Mouse (Mus musculus) forebrain, embryonic 11.5 days (tissue): ENCODE data around the gene C1ql4. TPM values are rescaled to one million over a fixed set of nuclear protein-coding genes. Genes with fewer than 3 reads are reported as not detected.

Source experiments
- ATAC-seq: fragments of 200-750 bp; cut with Nextera tagmentation; replicated peaks from 2 replicates; pipeline ENCODE4 v1.8.0; 2017; ENCODE audit warnings: moderate TSS enrichment; ENCODE audit not compliant: low FRiP score
- DNase-seq: peaks from one replicate; pipeline ENCODE4 v3.0.0-alpha.2; 2017; ENCODE audit warnings: low spot score
- H3K27ac ChIP-seq: fragments of 300-500 bp; sonication (generic); 2 replicates; pipeline ENCODE4 v1.5.1; 2014; ENCODE audit warnings: low read depth, low read length
- H3K27me3 ChIP-seq: fragments of 300-500 bp; sonication (generic); 2 replicates; pipeline ENCODE4 v1.6.1; 2014; ENCODE audit warnings: mild to moderate bottlenecking, low read length, mixed read lengths; ENCODE audit not compliant: control insufficient read depth, insufficient read depth
- H3K36me3 ChIP-seq: fragments of 300-500 bp; sonication (generic); 2 replicates; pipeline ENCODE4 v1.6.1; 2014; ENCODE audit warnings: mild to moderate bottlenecking, low read length, moderate library complexity, mixed read lengths; ENCODE audit not compliant: control insufficient read depth, insufficient read depth
- H3K4me1 ChIP-seq: fragments of 300-500 bp; sonication (generic); replicated peaks from 2 replicates; pipeline ENCODE4 v1.6.1; 2014; ENCODE audit warnings: low read length, mixed read lengths; ENCODE audit not compliant: control insufficient read depth, insufficient read depth
- H3K4me2 ChIP-seq: fragments of 300-500 bp; sonication (generic); 2 replicates; pipeline ENCODE4 v1.6.1; 2014; ENCODE audit warnings: low read depth, mild to moderate bottlenecking, low read length, moderate library complexity, mixed read lengths; ENCODE audit not compliant: severe bottlenecking
- H3K4me3 ChIP-seq: fragments of 300-500 bp; sonication (generic); 2 replicates; pipeline ENCODE4 v1.5.1; 2014; ENCODE audit warnings: low read depth, low read length
- H3K9ac ChIP-seq: fragments of 300-500 bp; sonication (generic); 2 replicates; pipeline ENCODE4 v1.6.1; 2014; ENCODE audit warnings: low read length
- H3K9me3 ChIP-seq: fragments of 300-500 bp; sonication (generic); 2 replicates; pipeline ENCODE4 v1.6.1; 2016; ENCODE audit warnings: low read length, mixed read lengths; ENCODE audit not compliant: control insufficient read depth
- WGBS: fragments of 180-500 bp; shearing (Covaris S2); extraction: QIAGEN DNeasy Blood & Tissue Kit; methylation state at CpG from one replicate; pipeline ENCODE4 v1.1.7; 2014; 5-methylcytosine and 5-hydroxymethylcytosine counted together
- polyA plus RNA-seq: library from polyadenylated mRNA; unstranded; fragments of >200 nt; fragmentation: Nextera tagmentation; extraction: Ambion mirVana; gene quantifications from 2 replicates; pipeline ENCODE4 v1.2.1, GENCODE M21; 2014

The C1ql4 gene
- polyA plus RNA-seq, 1 experiment from 2014 or later: 0.12 TPM

GRCm38 (mm10) chr15:99122642-99123041 is 35.0 kb upstream of the C1ql4 start:
- H3K36me3 ChIP-seq: no peaks in the 10 kb centered on the region
- H3K27ac ChIP-seq: no peak overlapping the region
- no peaks in the 10 kb centered on the region; the same call in 1 of the 2 replicates for H3K4me1 ChIP-seq
- whole genome bisulfite sequencing: 90% methylated on average over 2 of the region's 2 CpGs
- H3K9ac ChIP-seq: no peak overlapping the region
- DNase-seq: no peak
- H3K4me2 ChIP-seq: no peak overlapping the region
- H3K27me3 ChIP-seq: no peaks in the 10 kb centered on the region
- H3K9me3 ChIP-seq: no peaks in the 10 kb centered on the region
- H3K4me3 ChIP-seq: no peak overlapping the region
- no peak for ATAC-seq

- no peak overlapping the region for H3K4me3 ChIP-seq
- no peak overlapping the region for H3K27ac ChIP-seq
- H3K9ac ChIP-seq: no peak overlapping the region
- no peaks in the 10 kb centered on the region; the same call in 1 of the 2 replicates for H3K4me1 ChIP-seq
- 18% methylated on average over 11 of the region's 11 CpGs for WGBS
- H3K9me3 ChIP-seq: no peaks in the 10 kb centered on the region
- DNase-seq: no peak
- H3K27me3 ChIP-seq: no peaks in the 10 kb centered on the region
- H3K36me3 ChIP-seq: no peaks in the 10 kb centered on the region
- no peak overlapping the region for H3K4me2 ChIP-seq
- ATAC-seq: no peak
Measured at GRCm38 (mm10) chr15:99120814-99121213, 33.2 kb upstream of the C1ql4 start.

- Histone ChIP-seq H3K27me3 (no peaks in the 10 kb centered on the region), H3K9ac (no peak overlapping the region), H3K4me1 (no peaks in the 10 kb centered on the region; the same call in 1 of the 2 replicates), H3K36me3 (no peaks in the 10 kb centered on the region), H3K9me3 (no peaks in the 10 kb centered on the region), H3K27ac (no peak overlapping the region), H3K4me3 (no peak overlapping the region), H3K4me2 (no peak overlapping the region)
- DNase-seq: no peak
- no peak for ATAC-seq
- WGBS: 58% methylated on average over 11 of the region's 11 CpGs
Measured at GRCm38 (mm10) chr15:99116539-99116938, 28.9 kb upstream of the C1ql4 start.

GRCm38 (mm10) chr15:99115065-99115423 is 27.4 kb upstream of the C1ql4 start:
- H3K27me3 ChIP-seq: no peaks in the 10 kb centered on the region
- no peak overlapping the region for H3K4me3 ChIP-seq
- no peaks in the 10 kb centered on the region for H3K4me1 ChIP-seq
- WGBS: 88% methylated on average over 7 of the region's 7 CpGs
- H3K27ac ChIP-seq: no peak overlapping the region
- no peak for DNase-seq
- ATAC-seq: no peak
- H3K9ac ChIP-seq: no peak overlapping the region
- no peaks in the 10 kb centered on the region for H3K36me3 ChIP-seq
- no peaks in the 10 kb centered on the region for H3K9me3 ChIP-seq
- H3K4me2 ChIP-seq: no peak overlapping the region

- ATAC-seq: no peak
- no peak overlapping the region for H3K4me3 ChIP-seq
- no peak overlapping the region for H3K4me2 ChIP-seq
- no peak overlapping the region for H3K27ac ChIP-seq
- no peaks in the 10 kb centered on the region for H3K4me1 ChIP-seq
- no peaks in the 10 kb centered on the region for H3K36me3 ChIP-seq
- WGBS: 51% methylated on average over 14 of the region's 14 CpGs
- no peak overlapping the region for H3K9ac ChIP-seq
- H3K9me3 ChIP-seq: no peaks in the 10 kb centered on the region
- no peaks in the 10 kb centered on the region for H3K27me3 ChIP-seq
- DNase-seq: no peak
Measured at GRCm38 (mm10) chr15:99114312-99115064, 26.9 kb upstream of the C1ql4 start.

- Histone ChIP-seq H3K27ac (no peak overlapping the region), H3K4me2 (0 out of 2 replicates have a peak overlapping the region, but pooled peaks have one; percentile 11), H3K4me3 (no peak overlapping the region), H3K27me3 (no peaks in the 10 kb centered on the region), H3K36me3 (no peaks in the 10 kb centered on the region), H3K4me1 (no peaks in the 10 kb centered on the region), H3K9me3 (no peaks in the 10 kb centered on the region), H3K9ac (no peak overlapping the region)
- ATAC-seq (no peak), DNase-seq (no peak)
- WGBS: 6% methylated on average over 9 of the region's 9 CpGs
Measured at GRCm38 (mm10) chr15:99113396-99113975, 25.9 kb upstream of the C1ql4 start.

GRCm38 (mm10) chr15:99112843-99113395 is 25.3 kb upstream of the C1ql4 start:
- no peaks in the 10 kb centered on the region for H3K27me3 ChIP-seq
- H3K27ac ChIP-seq: no peak overlapping the region
- no peaks in the 10 kb centered on the region for H3K4me1 ChIP-seq
- H3K4me2 ChIP-seq: 0 out of 2 replicates have a peak overlapping the region, but pooled peaks have one; percentile 11
- DNase-seq (no peak), ATAC-seq (no peak)
- WGBS: 70% methylated on average over 11 of the region's 11 CpGs
- no peak overlapping the region for H3K4me3 ChIP-seq
- H3K36me3 ChIP-seq: no peaks in the 10 kb centered on the region
- no peaks in the 10 kb centered on the region for H3K9me3 ChIP-seq
- no peak overlapping the region for H3K9ac ChIP-seq

GRCm38 (mm10) chr15:99111809-99112208 is 24.2 kb upstream of the C1ql4 start:
- Histone ChIP-seq H3K36me3 (no peaks in the 10 kb centered on the region), H3K9ac (no peak overlapping the region), H3K9me3 (no peaks in the 10 kb centered on the region), H3K27ac (no peak overlapping the region), H3K4me1 (no peaks in the 10 kb centered on the region), H3K4me2 (no peak overlapping the region), H3K4me3 (no peak overlapping the region), H3K27me3 (no peaks in the 10 kb centered on the region)
- 71% methylated on average over 4 of the region's 4 CpGs for WGBS
- no peak for DNase-seq
- no peak for ATAC-seq
